Mouse (Mus musculus): Measurements from ENCODE around the gene S100a7a. TPM values are rescaled to one million over a fixed set of nuclear protein-coding genes. Genes with fewer than 3 reads are reported as not detected.

Gene S100a7a
- polyA plus RNA-seq, 1 experiment from 2014 or later, result not detected

DNA sequence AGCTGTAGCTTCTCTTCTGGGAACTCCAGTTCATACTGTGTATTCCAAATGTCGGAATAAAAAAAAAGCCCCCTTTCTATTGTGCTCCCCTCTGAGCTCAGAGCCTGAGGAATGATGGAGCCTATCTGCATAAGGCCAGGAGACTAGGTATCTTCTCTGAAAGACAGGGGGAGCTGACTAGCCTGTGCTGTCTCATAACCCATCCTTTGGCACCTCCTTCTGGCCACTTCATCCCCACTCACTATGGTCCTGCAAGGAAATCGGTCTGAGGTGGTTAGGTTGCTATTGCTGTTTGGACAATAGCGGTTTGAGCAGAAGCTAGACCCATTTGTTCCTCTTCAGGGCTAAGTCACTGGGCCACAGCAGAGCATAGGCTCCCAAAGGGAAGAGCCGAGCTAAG lies 26.0 kb upstream of the S100a7a start:
- Histone ChIP-seq H3K9ac (ENCODE audit: low read length) (no peak overlapping the region), H3K27me3 (ENCODE audit: control insufficient read depth, insufficient read depth, low read length) (no peaks in the 10 kb centered on the region), H3K4me1 (ENCODE audit: control insufficient read depth in 2 of 2, insufficient read depth in 2 of 2, low read length in 2 of 2) (peaks cover 10 to 11% of the 10 kb centered on the region in 2 experiments), H3K9me3 (ENCODE audit: control insufficient read depth, low read length) (no peaks in the 10 kb centered on the region), H3K4me3 (ENCODE audit: control insufficient read depth in 1 of 2, insufficient read depth in 1 of 2, low read depth in 1 of 2, low read length in 2 of 2) (no peak overlapping the region), H3K4me2 (ENCODE audit: low read length) (no peak overlapping the region), H3K27ac (replicated peaks in 1 of 2; ENCODE audit: control insufficient read depth in 1 of 2, insufficient read depth in 1 of 2, low read depth in 2 of 2, low read length in 2 of 2) (no peak overlapping the region), H3K36me3 (ENCODE audit: control insufficient read depth, insufficient read depth, low read length) (no peaks in the 10 kb centered on the region)
- ATAC-seq (ENCODE audit: insufficient number of reproducible peaks, insufficient read depth, low FRiP score, low read depth), result no peak
- 51% methylated on average over 4 of the region's 4 CpGs for WGBS

GRCm38 (mm10) chr3:90629298-90629697 lies 24.5 kb upstream of the S100a7a start:
- no peaks in the 10 kb centered on the region for H3K9me3 ChIP-seq (ENCODE audit: control insufficient read depth, low read length)
- 75% methylated on average over 2 of the region's 2 CpGs for WGBS
- 0 out of 4 replicates have a peak, but pooled peaks cover 0 to 2% of the 10 kb centered on the region in 2 experiments for H3K4me1 ChIP-seq (ENCODE audit: control insufficient read depth in 2 of 2, insufficient read depth in 2 of 2, low read length in 2 of 2)
- H3K36me3 ChIP-seq (ENCODE audit: control insufficient read depth, insufficient read depth, low read length), result no peaks in the 10 kb centered on the region
- H3K27ac ChIP-seq (replicated peaks in 1 of 2; ENCODE audit: control insufficient read depth in 1 of 2, insufficient read depth in 1 of 2, low read depth in 2 of 2, low read length in 2 of 2), result no peak overlapping the region
- no peak for ATAC-seq (ENCODE audit: insufficient number of reproducible peaks, insufficient read depth, low FRiP score, low read depth)
- H3K9ac ChIP-seq (ENCODE audit: low read length), result no peak overlapping the region
- no peak overlapping the region for H3K4me3 ChIP-seq (ENCODE audit: control insufficient read depth in 1 of 2, insufficient read depth in 1 of 2, low read depth in 1 of 2, low read length in 2 of 2)
- H3K27me3 ChIP-seq (ENCODE audit: control insufficient read depth, insufficient read depth, low read length), result no peaks in the 10 kb centered on the region
- no peak overlapping the region for H3K4me2 ChIP-seq (ENCODE audit: low read length)

GRCm38 (mm10) chr3:90631984-90632383 lies 21.8 kb upstream of the S100a7a start:
- Histone ChIP-seq H3K9me3 (ENCODE audit: control insufficient read depth, low read length) (no peaks in the 10 kb centered on the region), H3K36me3 (ENCODE audit: control insufficient read depth, insufficient read depth, low read length) (no peaks in the 10 kb centered on the region), H3K9ac (ENCODE audit: low read length) (no peak overlapping the region), H3K4me2 (ENCODE audit: low read length) (no peak overlapping the region), H3K27ac (replicated peaks in 1 of 2; ENCODE audit: control insufficient read depth in 1 of 2, insufficient read depth in 1 of 2, low read depth in 2 of 2, low read length in 2 of 2) (no peak overlapping the region), H3K27me3 (ENCODE audit: control insufficient read depth, insufficient read depth, low read length) (no peaks in the 10 kb centered on the region), H3K4me1 (ENCODE audit: control insufficient read depth in 2 of 2, insufficient read depth in 2 of 2, low read length in 2 of 2) (no peaks in the 10 kb centered on the region), H3K4me3 (ENCODE audit: control insufficient read depth in 1 of 2, insufficient read depth in 1 of 2, low read depth in 1 of 2, low read length in 2 of 2) (no peak overlapping the region)
- ATAC-seq (ENCODE audit: insufficient number of reproducible peaks, insufficient read depth, low FRiP score, low read depth), result no peak
- WGBS, result 77% methylated on average over 2 of the region's 2 CpGs

- Histone ChIP-seq H3K27ac (replicated peaks in 1 of 2; ENCODE audit: control insufficient read depth in 1 of 2, insufficient read depth in 1 of 2, low read depth in 2 of 2, low read length in 2 of 2) (no peak overlapping the region), H3K9ac (ENCODE audit: low read length) (no peak overlapping the region), H3K36me3 (ENCODE audit: control insufficient read depth, insufficient read depth, low read length) (no peaks in the 10 kb centered on the region), H3K4me1 (ENCODE audit: control insufficient read depth in 2 of 2, insufficient read depth in 2 of 2, low read length in 2 of 2) (no peaks in the 10 kb centered on the region), H3K9me3 (ENCODE audit: control insufficient read depth, low read length) (no peaks in the 10 kb centered on the region), H3K4me3 (ENCODE audit: control insufficient read depth in 1 of 2, insufficient read depth in 1 of 2, low read depth in 1 of 2, low read length in 2 of 2) (no peak overlapping the region), H3K27me3 (ENCODE audit: control insufficient read depth, insufficient read depth, low read length) (no peaks in the 10 kb centered on the region), H3K4me2 (ENCODE audit: low read length) (no peak overlapping the region)
- 32% methylated on average over 1 of the region's 1 CpGs for WGBS
- ATAC-seq (ENCODE audit: insufficient number of reproducible peaks, insufficient read depth, low FRiP score, low read depth), result no peak
Measured at GRCm38 (mm10) chr3:90638511-90639275, 15.1 kb upstream of the S100a7a start.

DNA sequence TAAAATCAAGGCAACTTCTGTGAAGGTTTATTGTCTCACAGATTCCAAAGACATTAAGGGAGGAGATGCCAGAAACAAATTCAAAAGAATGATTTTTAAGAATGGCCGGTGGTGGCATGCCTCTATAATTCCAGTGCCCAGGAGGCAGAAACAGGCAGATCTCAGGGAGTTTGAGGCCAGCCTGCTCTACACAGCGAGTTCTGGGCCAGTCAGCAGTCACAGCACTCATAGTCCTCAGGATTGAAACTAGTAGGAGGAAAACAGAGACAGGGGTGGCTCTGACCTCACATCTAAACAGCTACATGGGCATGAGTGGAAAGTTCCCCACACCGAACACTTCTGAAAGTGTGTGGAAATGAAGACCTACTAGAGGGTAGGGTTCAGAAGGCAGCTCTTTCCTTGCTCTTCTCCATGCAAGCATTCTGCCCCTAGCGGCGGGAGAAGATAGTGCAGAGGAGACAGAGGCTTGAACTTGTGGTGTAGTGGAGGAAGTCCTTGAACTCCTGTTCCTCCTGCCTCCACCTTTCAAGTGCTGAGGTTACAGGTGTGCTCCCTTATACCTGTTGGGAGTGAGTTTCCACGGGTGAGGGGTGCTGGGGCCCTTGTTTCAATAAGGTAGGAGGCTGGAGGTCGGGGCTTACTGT lies 14.2 kb upstream of the S100a7a start:
- Histone ChIP-seq H3K9ac (ENCODE audit: low read length) (no peak overlapping the region), H3K4me2 (ENCODE audit: low read length) (no peak overlapping the region), H3K36me3 (ENCODE audit: control insufficient read depth, insufficient read depth, low read length) (no peaks in the 10 kb centered on the region), H3K9me3 (ENCODE audit: control insufficient read depth, low read length) (no peaks in the 10 kb centered on the region), H3K4me3 (ENCODE audit: control insufficient read depth in 1 of 2, insufficient read depth in 1 of 2, low read depth in 1 of 2, low read length in 2 of 2) (no peak overlapping the region), H3K27ac (replicated peaks in 1 of 2; ENCODE audit: control insufficient read depth in 1 of 2, insufficient read depth in 1 of 2, low read depth in 2 of 2, low read length in 2 of 2) (no peak overlapping the region), H3K4me1 (ENCODE audit: control insufficient read depth in 2 of 2, insufficient read depth in 2 of 2, low read length in 2 of 2) (no peaks in the 10 kb centered on the region), H3K27me3 (ENCODE audit: control insufficient read depth, insufficient read depth, low read length) (no peaks in the 10 kb centered on the region)
- WGBS, result 46% methylated on average over 7 of the region's 7 CpGs
- ATAC-seq (ENCODE audit: insufficient number of reproducible peaks, insufficient read depth, low FRiP score, low read depth), result no peak

- ATAC-seq (ENCODE audit: insufficient number of reproducible peaks, insufficient read depth, low FRiP score, low read depth), result no peak
- Histone ChIP-seq H3K4me3 (ENCODE audit: control insufficient read depth in 1 of 2, insufficient read depth in 1 of 2, low read depth in 1 of 2, low read length in 2 of 2) (no peak overlapping the region), H3K27ac (replicated peaks in 1 of 2; ENCODE audit: control insufficient read depth in 1 of 2, insufficient read depth in 1 of 2, low read depth in 2 of 2, low read length in 2 of 2) (no peak overlapping the region), H3K36me3 (ENCODE audit: control insufficient read depth, insufficient read depth, low read length) (no peaks in the 10 kb centered on the region), H3K4me2 (ENCODE audit: low read length) (no peak overlapping the region), H3K9me3 (ENCODE audit: control insufficient read depth, low read length) (no peaks in the 10 kb centered on the region), H3K27me3 (ENCODE audit: control insufficient read depth, insufficient read depth, low read length) (no peaks in the 10 kb centered on the region), H3K4me1 (ENCODE audit: control insufficient read depth in 2 of 2, insufficient read depth in 2 of 2, low read length in 2 of 2) (no peaks in the 10 kb centered on the region), H3K9ac (ENCODE audit: low read length) (no peak overlapping the region)
- 73% methylated on average over 7 of the region's 7 CpGs for WGBS
Measured at GRCm38 (mm10) chr3:90640981-90641380, 12.8 kb upstream of the S100a7a start.

DNA sequence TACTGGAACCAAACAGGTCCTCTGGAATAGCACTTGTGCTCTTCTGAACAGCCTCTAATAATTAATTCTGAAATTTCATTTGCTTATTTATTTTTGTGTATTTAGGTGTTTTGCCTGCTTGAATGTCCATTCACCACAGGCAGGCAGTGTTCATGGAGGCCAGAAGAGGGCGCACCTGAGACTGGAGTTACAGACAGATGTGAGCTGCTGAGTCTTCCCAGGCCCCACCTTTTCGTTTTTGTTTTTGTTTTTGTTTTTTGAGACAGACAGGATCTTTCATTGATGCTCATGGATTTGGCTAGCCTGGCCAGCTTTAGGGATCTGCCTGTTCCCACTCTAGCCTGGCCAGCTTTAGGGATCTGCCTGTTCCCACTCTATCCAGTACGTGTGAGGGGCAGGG lies 9.6 kb upstream of the S100a7a start:
- Histone ChIP-seq H3K36me3 (ENCODE audit: control insufficient read depth, insufficient read depth, low read length) (no peaks in the 10 kb centered on the region), H3K4me2 (ENCODE audit: low read length) (no peak overlapping the region), H3K27me3 (ENCODE audit: control insufficient read depth, insufficient read depth, low read length) (no peaks in the 10 kb centered on the region), H3K27ac (replicated peaks in 1 of 2; ENCODE audit: control insufficient read depth in 1 of 2, insufficient read depth in 1 of 2, low read depth in 2 of 2, low read length in 2 of 2) (no peak overlapping the region), H3K9me3 (ENCODE audit: control insufficient read depth, low read length) (no peaks in the 10 kb centered on the region), H3K4me1 (ENCODE audit: control insufficient read depth in 2 of 2, insufficient read depth in 2 of 2, low read length in 2 of 2) (no peaks in the 10 kb centered on the region), H3K4me3 (ENCODE audit: control insufficient read depth in 1 of 2, insufficient read depth in 1 of 2, low read depth in 1 of 2, low read length in 2 of 2) (no peak overlapping the region), H3K9ac (ENCODE audit: low read length) (no peak overlapping the region)
- ATAC-seq (ENCODE audit: insufficient number of reproducible peaks, insufficient read depth, low FRiP score, low read depth), result no peak
- 47% methylated on average over 3 of the region's 3 CpGs for WGBS

Data from heart, embryonic 14.5 days (tissue).